In genomic region chrX:162641764-162642163, GRCm38 (mm10) we compare ENCODE assay signal across 1 mouse cellular context.
A peak's percentile ranks its signal among the peaks of the same experiment; 100 is the strongest.
TF ChIP-seq lines count a peak whose summit lies in the region.

No protein-coding gene starts in this region.

TF ChIP-seq in MEL, 35 proteins besides CTCF, POLR2A, EP300 and RAD21 (continued from another document):
- TF ChIP-seq UBTF (IDR thresholded peaks at IDR 0.05; ENCODE audit: borderline replicate concordance, insufficient read depth, low read depth, low read length), result no peak
- no peak for TF ChIP-seq GABPA (IDR thresholded peaks at IDR 0.05; ENCODE audit: low read depth, low read length)
- TF ChIP-seq CHD2 (IDR thresholded peaks at IDR 0.05; ENCODE audit: low read length), result no peak
- no peak for TF ChIP-seq POLR2AphosphoS5 (IDR thresholded peaks at IDR 0.05; ENCODE audit: borderline replicate concordance, low read depth, low read length)
- no peak; the same call in 1 of the 2 replicates for TF ChIP-seq MYC (IDR thresholded peaks at IDR 0.05; ENCODE audit: low read depth, low read length)
- TF ChIP-seq MAX (IDR thresholded peaks at IDR 0.05; ENCODE audit: low read length), result 0 out of 2 replicates have a peak, but pooled peaks have one; percentile 32
- no peak for TF ChIP-seq JUND (IDR thresholded peaks at IDR 0.05; ENCODE audit: low read depth, low read length)
- no peak for TF ChIP-seq E2F4 (IDR thresholded peaks at IDR 0.05; ENCODE audit: borderline replicate concordance, low read depth, low read length)
- TF ChIP-seq BHLHE40 (IDR thresholded peaks at IDR 0.05; ENCODE audit: borderline replicate concordance, low read depth, low read length), result peak; percentile 20; the same call in 1 of the 2 replicates
- TF ChIP-seq MAFK (IDR thresholded peaks at IDR 0.05; ENCODE audit: borderline replicate concordance, low read depth, low read length), result no peak
- no peak for TF ChIP-seq POLR2AphosphoS2 (IDR thresholded peaks at IDR 0.05; ENCODE audit: low read length)
- no peak for TF ChIP-seq NRF1 (IDR thresholded peaks at IDR 0.05; ENCODE audit: insufficient read depth, low read depth, low read length, poor library complexity, severe bottlenecking)
